ENCODE assay signal across 9 mouse cellular contexts in genomic region chr13:21883407-21883806, GRCm38 (mm10). TPM values are rescaled to one million over a fixed set of nuclear protein-coding genes. Genes with fewer than 3 reads are reported as not detected.
A peak's percentile ranks its signal among the peaks of the same experiment; 100 is the strongest.
DNase-seq lines count a peak whose midpoint lies in the region; ATAC-seq and TF ChIP-seq lines count a peak whose summit lies in the region.
"Had no signal": no experiment of that assay in that cellular context is flagged by ENCODE, and none has a peak within 500 bp of the region (broad histone marks: within the 10 kb centered on the region; RNA-seq: fewer than 3 reads in every experiment).

No protein-coding gene starts in this region.

- no peaks in the 10 kb centered on the region for H3K36me3 ChIP-seq in liver, embryonic 11.5 days (ENCODE audit: control insufficient read depth, insufficient read depth, low read length)
- H3K36me3 ChIP-seq in limb, embryonic 13.5 days, result no peaks in the 10 kb centered on the region
- no peaks in the 10 kb centered on the region for H3K36me3 ChIP-seq in neural tube, embryonic 14.5 days (ENCODE audit: control insufficient read depth, insufficient read depth, low read length)

- peak overlapping the region; percentile 43 for H3K9ac ChIP-seq in liver, embryonic 11.5 days (ENCODE audit: low read depth, low read length)
- H3K9ac ChIP-seq in limb, embryonic 13.5 days, result no peak overlapping the region
- H3K9ac ChIP-seq in neural tube, embryonic 14.5 days (replicated peaks; ENCODE audit: low read depth, low read length), result no peak overlapping the region

- H3K4me2 ChIP-seq in liver, embryonic 11.5 days, result peak overlapping the region; percentile 83
- H3K4me2 ChIP-seq in limb, embryonic 13.5 days (replicated peaks), result peak overlapping the region; percentile 49
- H3K4me2 ChIP-seq in neural tube, embryonic 14.5 days (ENCODE audit: low read depth, low read length), result peak overlapping the region; percentile 33

- no peaks in the 10 kb centered on the region for H3K9me3 ChIP-seq in liver, embryonic 11.5 days (ENCODE audit: control insufficient read depth, low read length)
- no peaks in the 10 kb centered on the region; the same call in 1 of the 2 replicates for H3K9me3 ChIP-seq in limb, embryonic 13.5 days
- H3K9me3 ChIP-seq in neural tube, embryonic 14.5 days (ENCODE audit: control insufficient read depth, low read length), result no peaks in the 10 kb centered on the region

- intact Hi-C loops in left cerebral cortex, postnatal 4 days (cut with DNase I), result no loop called here

- no peaks in the 10 kb centered on the region for H3K27me3 ChIP-seq in liver, embryonic 11.5 days (replicated peaks; ENCODE audit: control insufficient read depth, insufficient read depth, low read length)
- H3K27me3 ChIP-seq in limb, embryonic 13.5 days, result peaks cover 9% of the 10 kb centered on the region; the same call in 1 of the 2 replicates
- H3K27me3 ChIP-seq in neural tube, embryonic 14.5 days (ENCODE audit: control insufficient read depth, insufficient read depth, low read length), result no peaks in the 10 kb centered on the region

- H3K4me3 ChIP-seq in liver, embryonic 11.5 days (ENCODE audit: low read depth, low read length), result peak overlapping the region; percentile 61
- peak overlapping the region; percentile 78 for H3K4me3 ChIP-seq in embryonic fibroblast, embryonic 13.5 days (ENCODE audit: insufficient read depth, low read length)
- no peak overlapping the region for H3K4me3 ChIP-seq in limb, embryonic 13.5 days
- H3K4me3 ChIP-seq in neural tube, embryonic 14.5 days (ENCODE audit: low read depth, low read length), result no peak overlapping the region

- H3K27ac ChIP-seq in liver, embryonic 11.5 days (ENCODE audit: low read depth, low read length), result no peak overlapping the region
- no peak overlapping the region for H3K27ac ChIP-seq in embryonic fibroblast, embryonic 13.5 days (ENCODE audit: insufficient read depth, low read length)
- H3K27ac ChIP-seq in limb, embryonic 13.5 days, result no peak overlapping the region
- no peak overlapping the region for H3K27ac ChIP-seq in neural tube, embryonic 14.5 days (ENCODE audit: low read depth, low read length)

- H3K4me1 ChIP-seq in liver, embryonic 11.5 days (replicated peaks; ENCODE audit: control insufficient read depth, insufficient read depth, low read length), result peaks cover 5% of the 10 kb centered on the region; the same call in 1 of the 2 replicates
- no peaks in the 10 kb centered on the region; the same call in 1 of the 2 replicates for H3K4me1 ChIP-seq in embryonic fibroblast, embryonic 13.5 days (ENCODE audit: control insufficient read depth, insufficient read depth, low read length)
- H3K4me1 ChIP-seq in limb, embryonic 13.5 days, result no peaks in the 10 kb centered on the region
- no peaks in the 10 kb centered on the region for H3K4me1 ChIP-seq in neural tube, embryonic 14.5 days (ENCODE audit: control insufficient read depth, insufficient read depth, low read length)

- ATAC-seq in liver, embryonic 11.5 days (replicated peaks; ENCODE audit: low FRiP score), result no peak
- no peak for ATAC-seq in limb, embryonic 13.5 days (ENCODE audit: low FRiP score, low read depth)
- ATAC-seq in neural tube, embryonic 14.5 days (ENCODE audit: low read depth), result no peak
- ATAC-seq in activated CD4-positive, CD25-positive, alpha-beta regulatory T cell, adult 4 months, result no peak

- TF ChIP-seq POLR2A in embryonic fibroblast, embryonic 13.5 days (IDR thresholded peaks at IDR 0.05; ENCODE audit: low read depth, low read length), result no peak

- DNase-seq in liver, embryonic 11.5 days (ENCODE audit: low spot score), result no peak
- no peak for DNase-seq in liver
- DNase-seq in left cerebral cortex, postnatal 4 days, result no peak
- DNase-seq: cerebellum, adult 11-12 months; gastrocnemius, postnatal 14 days had no signal

- no peak for TF ChIP-seq CTCF in embryonic fibroblast, embryonic 13.5 days (IDR thresholded peaks at IDR 0.05; ENCODE audit: borderline replicate concordance, insufficient read depth, low read length)

- 24% methylated on average over 5 of the region's 5 CpGs for WGBS in liver, embryonic 11.5 days
- 36% methylated on average over 5 of the region's 5 CpGs for WGBS in limb, embryonic 13.5 days
- 38% methylated on average over 5 of the region's 5 CpGs for WGBS in neural tube, embryonic 14.5 days

RNA-seq across cellular contexts. Expression of gene Hist1h2br, which starts 49.9 kb away (rescaled TPM):
- polyA plus RNA-seq in liver, embryonic 11.5 days (2014; fragmentation: Nextera tagmentation; extraction: Ambion mirVana), result 12.6 and 19.7 TPM in 2 replicates
- 1.9 TPM in 1 of 2 replicates, not detected in the other for polyA plus RNA-seq in embryonic fibroblast, embryonic 13.5 days (2011; ENCODE audit: insufficient read length, low read depth, missing spikeins)
- polyA plus RNA-seq in limb, embryonic 13.5 days (2015; fragmentation: Nextera tagmentation; extraction: Ambion mirVana), result 34.8 and 36.3 TPM in 2 replicates
- polyA plus RNA-seq in neural tube, embryonic 14.5 days (2014; fragmentation: Nextera tagmentation; extraction: Ambion mirVana), result 2.4 and 4.8 TPM in 2 replicates
- 1 to 10 TPM; 4.0 to 9.2 TPM for polyA plus RNA-seq in activated CD4-positive, CD25-positive, alpha-beta regulatory T cell, adult 4 months (2017; shearing (Covaris generic))
- 100 to 1,000 TPM; 106 to 108 TPM for total RNA-seq in left cerebral cortex, postnatal 4 days (2021)

RNA-seq across cellular contexts. Expression of gene Hist1h2ap, which starts 50.1 kb away (rescaled TPM):
- 4,759 and 5,033 TPM in 2 replicates for polyA plus RNA-seq in liver, embryonic 11.5 days (2014; fragmentation: Nextera tagmentation; extraction: Ambion mirVana)
- 18.2 and 27.0 TPM in 2 replicates for polyA plus RNA-seq in embryonic fibroblast, embryonic 13.5 days (2011; ENCODE audit: insufficient read length, low read depth, missing spikeins)
- polyA plus RNA-seq in limb, embryonic 13.5 days (2015; fragmentation: Nextera tagmentation; extraction: Ambion mirVana), result 3,649 and 3,737 TPM in 2 replicates
- 268 and 373 TPM in 2 replicates for polyA plus RNA-seq in neural tube, embryonic 14.5 days (2014; fragmentation: Nextera tagmentation; extraction: Ambion mirVana)
- 100 to 1,000 TPM; 214 to 439 TPM for polyA plus RNA-seq in activated CD4-positive, CD25-positive, alpha-beta regulatory T cell, adult 4 months (2017; shearing (Covaris generic))
- total RNA-seq in left cerebral cortex, postnatal 4 days (2021), result 100 to 1,000 TPM; 184 to 208 TPM

RNA-seq across cellular contexts. Expression of gene Hist1h4n, which starts 51.4 kb away (rescaled TPM):
- polyA plus RNA-seq in liver, embryonic 11.5 days (2014; fragmentation: Nextera tagmentation; extraction: Ambion mirVana), result 14.6 and 15.4 TPM in 2 replicates
- polyA plus RNA-seq in embryonic fibroblast, embryonic 13.5 days (2011; ENCODE audit: insufficient read length, low read depth, missing spikeins), result 18.9 and 28.6 TPM in 2 replicates
- 20.5 and 21.8 TPM in 2 replicates for polyA plus RNA-seq in limb, embryonic 13.5 days (2015; fragmentation: Nextera tagmentation; extraction: Ambion mirVana)
- polyA plus RNA-seq in neural tube, embryonic 14.5 days (2014; fragmentation: Nextera tagmentation; extraction: Ambion mirVana), result 4.7 and 7.3 TPM in 2 replicates
- polyA plus RNA-seq in activated CD4-positive, CD25-positive, alpha-beta regulatory T cell, adult 4 months (2017; shearing (Covaris generic)), result 10 to 100 TPM in 1 of 2 experiments, not detected in 1; 15.9 TPM
- 10 to 100 TPM; 34.5 to 43.1 TPM for total RNA-seq in left cerebral cortex, postnatal 4 days (2021)

Comparison
In these comparisons a context has a peak if more than half of its experiments do, and no peak if none do; other contexts are left out.
1. H3K4me2 ChIP-seq: peak in every context shown above with its lines; median percentile 83 in liver, embryonic 11.5 days; 49 in limb, embryonic 13.5 days; 33 in neural tube, embryonic 14.5 days.
2. H3K4me3 ChIP-seq: peak in liver, embryonic 11.5 days (single experiment) and embryonic fibroblast, embryonic 13.5 days (single experiment); none in limb, embryonic 13.5 days (single experiment) and neural tube, embryonic 14.5 days (single experiment).